Mouse (Mus musculus): ENCODE results near the gene Sap18.

- TF ChIP-seq CTCF (IDR thresholded peaks at IDR 0.05; ENCODE audit: low read depth) (no peak), EP300 (IDR thresholded peaks at IDR 0.05; ENCODE audit: low read depth) (no peak)
Measured at GRCm38 (mm10) chr14:57844535-57844934, 46.6 kb downstream of the Sap18 start.
